Mouse (Mus musculus): ENCODE results near the gene Recql5. TPM values are rescaled to one million over a fixed set of nuclear protein-coding genes. Genes with fewer than 3 reads are reported as not detected.

The Recql5 gene
- polyA plus RNA-seq, 1 experiment from 2014 or later, result 20.2 TPM

GRCm38 (mm10) chr11:115902177-115902576 lies 31.1 kb downstream of the Recql5 start:
- H3K4me2 ChIP-seq (replicated peaks; ENCODE audit: low read depth, low read length), result no peak overlapping the region
- H3K4me1 ChIP-seq (ENCODE audit: control insufficient read depth, insufficient read depth, low read length), result peaks cover 38% of the 10 kb centered on the region
- WGBS, result 81% methylated on average over 5 of the region's 5 CpGs
- peak overlapping the region; percentile 10; the same call in 1 of the 2 replicates for H3K27ac ChIP-seq (ENCODE audit: low read length)
- no peak overlapping the region for H3K4me3 ChIP-seq (ENCODE audit: low read depth, low read length)
- no peak for ATAC-seq (ENCODE audit: insufficient number of reproducible peaks, insufficient read depth, low FRiP score, low read depth)
- H3K36me3 ChIP-seq (ENCODE audit: control insufficient read depth, insufficient read depth, low read length), result no peaks in the 10 kb centered on the region
- no peaks in the 10 kb centered on the region for H3K9me3 ChIP-seq (ENCODE audit: control insufficient read depth, low read depth, low read length)
- no peak overlapping the region for H3K9ac ChIP-seq (replicated peaks; ENCODE audit: low read depth, low read length)
- no peaks in the 10 kb centered on the region for H3K27me3 ChIP-seq (ENCODE audit: control insufficient read depth, insufficient read depth, low read length)

DNA sequence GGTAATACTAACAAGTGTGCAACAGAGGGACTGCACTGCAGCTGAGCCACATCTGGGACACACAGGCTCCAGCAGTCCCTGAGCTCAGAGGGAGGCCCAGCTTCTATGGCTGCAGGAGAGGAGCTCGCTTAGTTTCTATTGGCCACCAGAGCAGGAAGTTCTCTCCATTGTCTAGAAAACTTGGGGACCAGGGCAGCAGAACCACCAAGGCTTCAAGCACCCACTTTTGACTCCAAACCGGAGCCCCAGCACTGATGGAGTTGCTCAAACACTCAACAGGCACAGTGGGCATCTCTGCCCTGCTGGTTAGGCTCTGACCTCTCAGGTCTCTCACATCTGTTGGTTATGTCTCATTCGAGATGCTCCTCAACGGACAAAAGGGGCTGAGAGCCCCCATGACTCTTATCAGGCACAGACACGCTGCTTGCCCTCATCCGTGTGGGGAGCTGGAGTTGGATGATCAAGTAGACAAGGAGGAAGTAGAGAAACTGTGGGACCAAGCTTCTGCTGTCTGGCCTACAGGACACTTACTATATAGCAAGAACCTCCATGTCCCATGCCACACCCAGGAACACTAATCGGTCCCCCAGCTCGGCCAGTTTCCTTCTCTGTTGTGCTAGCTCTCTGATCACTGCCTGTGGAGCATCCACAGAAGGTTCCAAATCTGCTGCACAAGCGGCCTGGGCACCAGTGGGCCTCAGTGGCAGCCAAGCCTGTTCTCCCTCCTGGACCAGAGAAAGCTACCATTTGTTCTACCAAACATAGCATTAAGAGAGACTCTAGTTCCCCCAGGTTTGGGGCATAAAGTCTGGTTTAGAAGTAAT lies 31.7 kb downstream of the Recql5 start:
- Histone ChIP-seq H3K9me3 (ENCODE audit: control insufficient read depth, low read depth, low read length) (no peaks in the 10 kb centered on the region), H3K27ac (ENCODE audit: low read length) (no peak overlapping the region), H3K4me1 (ENCODE audit: control insufficient read depth, insufficient read depth, low read length) (peaks cover 38% of the 10 kb centered on the region), H3K9ac (replicated peaks; ENCODE audit: low read depth, low read length) (no peak overlapping the region), H3K4me2 (replicated peaks; ENCODE audit: low read depth, low read length) (no peak overlapping the region), H3K4me3 (ENCODE audit: low read depth, low read length) (no peak overlapping the region), H3K36me3 (ENCODE audit: control insufficient read depth, insufficient read depth, low read length) (no peaks in the 10 kb centered on the region), H3K27me3 (ENCODE audit: control insufficient read depth, insufficient read depth, low read length) (no peaks in the 10 kb centered on the region)
- no peak for ATAC-seq (ENCODE audit: insufficient number of reproducible peaks, insufficient read depth, low FRiP score, low read depth)
- WGBS, result 85% methylated on average over 9 of the region's 9 CpGs

DNA sequence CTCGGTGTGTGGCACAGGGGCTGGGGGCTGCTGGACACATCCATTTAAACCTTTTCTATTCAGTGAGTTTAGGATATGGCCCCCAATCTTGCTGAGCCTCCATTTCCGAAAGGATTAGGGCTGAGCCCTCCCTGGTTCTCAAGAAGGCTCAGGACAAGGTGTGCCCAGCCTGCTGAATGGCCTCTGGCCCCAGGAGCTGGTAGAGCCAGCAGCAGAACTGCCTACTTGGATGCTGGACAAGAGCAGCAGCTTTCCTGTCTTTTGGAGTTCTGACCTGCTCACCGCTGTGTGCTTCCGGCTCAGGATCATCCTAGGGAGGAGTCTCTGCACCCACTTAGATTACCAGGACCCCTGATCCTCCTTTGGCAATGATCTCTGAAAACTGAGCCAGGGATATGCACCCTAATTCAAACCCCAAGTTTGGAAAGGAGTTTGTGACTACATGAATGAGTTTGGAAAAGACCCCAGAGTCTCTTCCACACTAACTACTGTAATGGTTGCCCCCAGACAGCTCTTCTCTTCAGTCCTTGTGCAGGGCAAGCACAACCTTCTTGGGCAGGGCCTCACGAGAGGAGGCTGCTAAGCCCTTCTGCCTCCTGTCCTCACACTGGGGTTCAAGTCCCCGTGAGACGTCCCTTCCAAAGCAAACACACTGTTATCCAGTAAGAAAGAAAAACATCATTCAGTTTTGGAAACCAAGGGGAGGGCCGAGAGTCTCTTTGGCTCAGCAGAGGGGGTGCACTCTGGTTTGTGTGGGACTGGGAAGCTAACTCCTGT lies 32.5 kb downstream of the Recql5 start:
- Histone ChIP-seq H3K9me3 (ENCODE audit: control insufficient read depth, low read depth, low read length) (no peaks in the 10 kb centered on the region), H3K27ac (ENCODE audit: low read length) (no peak overlapping the region), H3K36me3 (ENCODE audit: control insufficient read depth, insufficient read depth, low read length) (no peaks in the 10 kb centered on the region), H3K4me2 (replicated peaks; ENCODE audit: low read depth, low read length) (no peak overlapping the region), H3K9ac (replicated peaks; ENCODE audit: low read depth, low read length) (no peak overlapping the region), H3K27me3 (ENCODE audit: control insufficient read depth, insufficient read depth, low read length) (no peaks in the 10 kb centered on the region), H3K4me3 (ENCODE audit: low read depth, low read length) (no peak overlapping the region), H3K4me1 (ENCODE audit: control insufficient read depth, insufficient read depth, low read length) (peaks cover 32% of the 10 kb centered on the region)
- WGBS, result 71% methylated on average over 8 of the region's 8 CpGs
- no peak for ATAC-seq (ENCODE audit: insufficient number of reproducible peaks, insufficient read depth, low FRiP score, low read depth)

DNA sequence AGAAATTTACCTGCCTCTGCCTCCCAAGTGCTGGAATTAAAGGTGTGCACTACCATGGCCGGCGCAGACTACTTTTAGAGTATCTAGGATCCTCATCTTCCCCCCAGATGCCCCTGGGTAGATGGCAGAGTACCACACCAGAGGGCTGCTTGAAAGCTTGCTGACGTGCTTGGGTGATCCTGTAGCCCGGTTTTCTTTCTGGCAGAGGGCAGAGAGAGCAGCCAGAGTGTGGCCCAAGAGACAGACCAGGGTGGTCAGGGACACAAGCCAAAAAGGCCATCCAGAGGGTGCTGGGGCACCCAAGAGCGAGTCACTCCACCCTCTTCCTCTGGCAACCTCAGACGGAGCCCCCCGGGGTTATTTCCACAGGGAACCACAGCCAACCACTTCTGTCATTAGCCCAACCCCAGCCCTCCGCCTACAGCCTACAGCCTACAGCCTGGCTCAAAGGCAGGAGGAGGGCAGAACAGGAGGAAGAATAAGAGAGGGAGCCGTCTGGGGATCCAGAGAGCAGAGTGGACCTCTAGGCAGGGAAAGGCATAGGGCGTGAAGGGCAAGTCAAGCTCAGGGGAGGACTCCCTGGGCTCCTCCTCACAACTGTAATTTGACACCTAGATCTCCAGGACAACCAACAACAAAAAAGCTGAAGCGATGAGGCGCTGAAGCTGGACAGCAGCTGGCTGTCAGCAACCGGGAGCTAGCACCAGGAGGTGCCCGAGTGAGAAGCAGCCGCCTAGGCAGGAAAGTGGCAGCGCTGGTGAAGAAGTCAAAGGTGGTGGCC lies 33.6 kb downstream of the Recql5 start, which contains the start of gene Smim5:
Gene Smim5, plus strand, starts transcription at position 481 of the 781 bp plus-strand sequence.
- no peak within 1 kb of the TSS; the same call in 1 of the 2 replicates for H3K4me2 ChIP-seq (replicated peaks; ENCODE audit: low read depth, low read length)

GRCm38 (mm10) chr11:115898886-115899285 lies 34.4 kb downstream of the Recql5 start:
- H3K27me3 ChIP-seq (ENCODE audit: control insufficient read depth, insufficient read depth, low read length), result no peaks in the 10 kb centered on the region
- H3K9ac ChIP-seq (replicated peaks; ENCODE audit: low read depth, low read length), result no peak overlapping the region
- no peak for ATAC-seq (ENCODE audit: insufficient number of reproducible peaks, insufficient read depth, low FRiP score, low read depth)
- no peak overlapping the region for H3K27ac ChIP-seq (ENCODE audit: low read length)
- peaks cover 20% of the 10 kb centered on the region for H3K4me1 ChIP-seq (ENCODE audit: control insufficient read depth, insufficient read depth, low read length)
- no peak overlapping the region for H3K4me3 ChIP-seq (ENCODE audit: low read depth, low read length)
- H3K36me3 ChIP-seq (ENCODE audit: control insufficient read depth, insufficient read depth, low read length), result 0 out of 2 replicates have a peak, but pooled peaks cover 1% of the 10 kb centered on the region
- no peak overlapping the region for H3K4me2 ChIP-seq (replicated peaks; ENCODE audit: low read depth, low read length)
- H3K9me3 ChIP-seq (ENCODE audit: control insufficient read depth, low read depth, low read length), result no peaks in the 10 kb centered on the region
- 19% methylated on average over 4 of the region's 4 CpGs for WGBS

More for the DNA sequence above, 33.6 kb downstream of the Recql5 start, which contains the start of gene Smim5:
- WGBS, result 28% methylated on average over 16 of the region's 16 CpGs
- peaks cover 25% of the 10 kb centered on the region for H3K4me1 ChIP-seq (ENCODE audit: control insufficient read depth, insufficient read depth, low read length)
- H3K9ac ChIP-seq (replicated peaks; ENCODE audit: low read depth, low read length), result no peak within 1 kb of the TSS
- H3K27me3 ChIP-seq (ENCODE audit: control insufficient read depth, insufficient read depth, low read length), result no peaks in the 10 kb centered on the region
- H3K9me3 ChIP-seq (ENCODE audit: control insufficient read depth, low read depth, low read length), result no peaks in the 10 kb centered on the region
- no peak within 1 kb of the TSS for H3K4me3 ChIP-seq (ENCODE audit: low read depth, low read length)
- H3K27ac ChIP-seq (ENCODE audit: low read length), result 0 out of 2 replicates have a peak within 1 kb of the TSS, but pooled peaks have one; percentile 39
- ATAC-seq (ENCODE audit: insufficient number of reproducible peaks, insufficient read depth, low FRiP score, low read depth), result peak; percentile 66
- no peaks in the 10 kb centered on the region for H3K36me3 ChIP-seq (ENCODE audit: control insufficient read depth, insufficient read depth, low read length)

DNA sequence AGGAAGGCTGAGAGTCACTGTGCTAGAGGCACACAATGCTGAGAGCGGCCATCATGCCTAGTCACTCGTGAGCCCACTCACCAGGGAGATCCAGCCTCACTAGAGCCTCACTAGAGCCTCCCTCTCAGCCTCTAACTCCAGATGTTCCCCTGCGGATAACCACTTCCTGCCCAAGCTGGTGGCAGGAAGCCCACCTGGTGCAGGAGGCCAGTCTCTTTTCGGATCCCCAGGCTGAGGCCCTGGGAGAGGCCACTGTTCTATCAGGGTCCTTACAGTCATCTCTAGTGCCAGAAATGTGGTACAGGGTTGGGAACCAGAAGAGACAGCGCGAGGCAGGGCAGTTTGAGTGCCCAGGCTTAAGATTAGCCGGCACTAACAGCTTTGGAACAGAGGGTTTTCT lies 34.8 kb downstream of the Recql5 start:
- no peak overlapping the region for H3K27ac ChIP-seq (ENCODE audit: low read length)
- H3K36me3 ChIP-seq (ENCODE audit: control insufficient read depth, insufficient read depth, low read length), result 0 out of 2 replicates have a peak, but pooled peaks cover 3% of the 10 kb centered on the region
- no peak overlapping the region for H3K9ac ChIP-seq (replicated peaks; ENCODE audit: low read depth, low read length)
- ATAC-seq (ENCODE audit: insufficient number of reproducible peaks, insufficient read depth, low FRiP score, low read depth), result no peak
- 84% methylated on average over 7 of the region's 7 CpGs for WGBS
- no peak overlapping the region for H3K4me3 ChIP-seq (ENCODE audit: low read depth, low read length)
- no peak overlapping the region for H3K4me2 ChIP-seq (replicated peaks; ENCODE audit: low read depth, low read length)
- peaks cover 15% of the 10 kb centered on the region for H3K4me1 ChIP-seq (ENCODE audit: control insufficient read depth, insufficient read depth, low read length)
- H3K27me3 ChIP-seq (ENCODE audit: control insufficient read depth, insufficient read depth, low read length), result no peaks in the 10 kb centered on the region
- no peaks in the 10 kb centered on the region for H3K9me3 ChIP-seq (ENCODE audit: control insufficient read depth, low read depth, low read length)

DNA sequence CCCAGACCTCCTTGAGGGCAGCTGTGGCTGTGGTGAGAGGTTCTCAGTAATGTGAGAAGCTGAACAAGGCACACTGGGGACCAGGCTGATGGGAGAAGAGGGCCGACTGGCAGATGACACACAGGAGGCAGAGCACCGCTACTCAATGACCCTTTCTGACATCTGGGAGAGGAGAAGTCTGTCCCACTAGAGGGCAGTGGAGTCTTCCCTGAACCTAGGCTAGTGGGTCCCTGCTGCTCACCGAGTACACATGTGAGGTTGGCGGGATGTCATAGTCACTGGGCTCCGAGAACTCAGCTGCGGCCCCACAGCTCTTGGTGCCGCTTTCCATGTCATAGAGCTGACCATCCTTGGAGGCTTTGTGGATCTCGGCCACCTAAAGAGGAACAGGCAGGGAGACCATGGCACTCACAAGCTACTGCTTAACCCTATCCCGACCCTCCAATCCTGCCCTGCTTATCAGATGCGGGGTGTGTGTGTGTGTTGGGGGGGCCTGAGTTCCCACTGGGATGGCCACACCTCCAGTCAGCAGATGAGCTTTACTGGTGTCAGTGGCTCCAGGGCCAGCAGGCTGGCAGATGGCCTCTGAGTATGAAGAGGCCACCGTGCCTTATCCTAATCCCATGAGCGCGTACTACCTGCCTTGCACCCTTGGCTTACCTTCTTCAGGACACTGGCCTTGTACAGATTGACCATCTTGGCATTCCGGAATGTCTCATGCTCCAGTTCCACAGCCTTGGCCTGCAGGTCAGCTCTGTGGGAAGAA lies 38.3 kb downstream of the Recql5 start:
- ATAC-seq (ENCODE audit: insufficient number of reproducible peaks, insufficient read depth, low FRiP score, low read depth), result no peak; the same call in 1 of the 2 replicates
- H3K27me3 ChIP-seq (ENCODE audit: control insufficient read depth, insufficient read depth, low read length), result no peaks in the 10 kb centered on the region
- H3K9ac ChIP-seq (replicated peaks; ENCODE audit: low read depth, low read length), result no peak overlapping the region
- H3K4me3 ChIP-seq (ENCODE audit: low read depth, low read length), result no peak overlapping the region
- H3K9me3 ChIP-seq (ENCODE audit: control insufficient read depth, low read depth, low read length), result no peaks in the 10 kb centered on the region
- no peak overlapping the region for H3K4me2 ChIP-seq (replicated peaks; ENCODE audit: low read depth, low read length)
- WGBS, result 66% methylated on average over 14 of the region's 14 CpGs
- peaks cover 5% of the 10 kb centered on the region; the same call in 1 of the 2 replicates for H3K4me1 ChIP-seq (ENCODE audit: control insufficient read depth, insufficient read depth, low read length)
- H3K36me3 ChIP-seq (ENCODE audit: control insufficient read depth, insufficient read depth, low read length), result 0 out of 2 replicates have a peak, but pooled peaks cover 3% of the 10 kb centered on the region
- no peak overlapping the region for H3K27ac ChIP-seq (ENCODE audit: low read length)

Data from stomach, embryonic 14.5 days (tissue).